Mouse (Mus musculus) cerebellum, postnatal 4 days (tissue): ENCODE results near the gene Rbm3.
A peak's percentile ranks its signal among the peaks of the same experiment; 100 is the strongest.
"Not testable (repeated sequence)": the region's sequence is repeated elsewhere in the genome, so short reads cannot be mapped to it uniquely, and the experiment has no call there.

ENCODE experiments used
- DNase-seq, 2 experiments: peaks; one replicate each; pipeline ENCODE4 v3.0.0; 2022; ENCODE audit warnings: low spot score in 2 of 2, mixed read lengths in 1 of 2

The Rbm3 gene

GRCm38 (mm10) chrX:8131393-8131792 lies 14.3 kb downstream of the Rbm3 start:
- DNase-seq: no peak

- no peak for DNase-seq
Measured at GRCm38 (mm10) chrX:8125235-8125634, 20.4 kb downstream of the Rbm3 start.

- DNase-seq: no peak
Measured at GRCm38 (mm10) chrX:8123821-8124470, 21.7 kb downstream of the Rbm3 start.

GRCm38 (mm10) chrX:8117264-8117663 lies 28.4 kb downstream of the Rbm3 start:
- DNase-seq: no peak

GRCm38 (mm10) chrX:8115275-8115674 lies 30.4 kb downstream of the Rbm3 start:
- no peak for DNase-seq

- DNase-seq: no peak
Measured at GRCm38 (mm10) chrX:8105019-8105418, 40.7 kb downstream of the Rbm3 start.

GRCm38 (mm10) chrX:8102213-8102668 lies 43.4 kb downstream of the Rbm3 start:
- DNase-seq: no peak

GRCm38 (mm10) chrX:8101017-8101416 lies 44.7 kb downstream of the Rbm3 start:
- DNase-seq: peak; percentile 22 to 73

GRCm38 (mm10) chrX:8099435-8099834 lies 46.2 kb downstream of the Rbm3 start:
- DNase-seq: no peak

GRCm38 (mm10) chrX:8096787-8097242 lies 48.9 kb downstream of the Rbm3 start:
- peak; percentile 77 to 93 for DNase-seq

GRCm38 (mm10) chrX:8096068-8096786 lies 49.5 kb downstream of the Rbm3 start:
- peak; percentile 49 to 84 for DNase-seq

- DNase-seq: no peak
Measured at GRCm38 (mm10) chrX:8095546-8095945, 50.1 kb downstream of the Rbm3 start.

- DNase-seq: not testable (repeated sequence)
Measured at GRCm38 (mm10) chrX:8090954-8091347, 54.7 kb downstream of the Rbm3 start.

GRCm38 (mm10) chrX:8090346-8090953 lies 55.2 kb downstream of the Rbm3 start, which contains the start of gene Was:
Was (minus strand) TSS chrX:8090498.
- DNase-seq: no peak

- DNase-seq: no peak
Measured at GRCm38 (mm10) chrX:8089746-8090145, 55.9 kb downstream of the Rbm3 start.
